Mouse (Mus musculus): Measurements from ENCODE around the gene Gm43518. TPM values are rescaled to one million over a fixed set of nuclear protein-coding genes. Genes with fewer than 3 reads are reported as not detected.

Gm43518 gene
- total and polyA plus RNA-seq, 3 experiments: 0.47 TPM; not detected in 2

GRCm38 (mm10) chr5:123897352-123897751, 29.9 kb upstream of the Gm43518 start:
- Histone ChIP-seq H3K9ac (ENCODE audit: low read depth, low read length) (no peak overlapping the region), H3K4me3 (no peak overlapping the region), H3K4me1 (ENCODE audit: control insufficient read depth, insufficient read depth, low read length) (no peaks in the 10 kb centered on the region), H3K27me3 (ENCODE audit: control insufficient read depth, insufficient read depth, low read length) (no peaks in the 10 kb centered on the region), H3K36me3 (ENCODE audit: control insufficient read depth, insufficient read depth, low read length) (no peaks in the 10 kb centered on the region), H3K27ac (no peak overlapping the region), H3K79me2 (replicated peaks; ENCODE audit: control insufficient read depth, insufficient read depth, low read length) (no peaks in the 10 kb centered on the region)
- 70% methylated on average over 13 of the region's 13 CpGs for WGBS
- TF ChIP-seq POLR2A (IDR thresholded peaks at IDR 0.05; ENCODE audit: insufficient read depth, low read depth, low read length): no peak
- no peak for TF ChIP-seq EP300 (IDR thresholded peaks at IDR 0.05; ENCODE audit: insufficient read depth, low read depth, low read length)
- no peak for TF ChIP-seq CTCF (IDR thresholded peaks at IDR 0.05)
- DNase-seq: peak in 1 of 2 experiments; percentile 17
- intact Hi-C loops (cut with DNase I): no loop called here

- no peak overlapping the region for H3K27ac ChIP-seq
- no peak for DNase-seq
- TF ChIP-seq EP300 (IDR thresholded peaks at IDR 0.05; ENCODE audit: insufficient read depth, low read depth, low read length): no peak
- no peak for TF ChIP-seq CTCF (IDR thresholded peaks at IDR 0.05)
- no peak for TF ChIP-seq POLR2A (IDR thresholded peaks at IDR 0.05; ENCODE audit: insufficient read depth, low read depth, low read length)
- H3K36me3 ChIP-seq (ENCODE audit: control insufficient read depth, insufficient read depth, low read length): no peaks in the 10 kb centered on the region
- H3K4me3 ChIP-seq: no peak overlapping the region
- H3K9ac ChIP-seq (ENCODE audit: low read depth, low read length): no peak overlapping the region
- intact Hi-C loops (cut with DNase I): no loop called here
- H3K79me2 ChIP-seq (replicated peaks; ENCODE audit: control insufficient read depth, insufficient read depth, low read length): peaks cover 3% of the 10 kb centered on the region
- H3K4me1 ChIP-seq (ENCODE audit: control insufficient read depth, insufficient read depth, low read length): peaks cover 4% of the 10 kb centered on the region
- 62% methylated on average over 11 of the region's 11 CpGs for WGBS
- H3K27me3 ChIP-seq (ENCODE audit: control insufficient read depth, insufficient read depth, low read length): no peaks in the 10 kb centered on the region
These were observed 23.1 kb upstream of the Gm43518 start for GRCm38 (mm10) chr5:123904059-123904672.

- intact Hi-C loops (cut with DNase I): loop anchor here (2.0 to 5.0 kb wide), 5 partner anchors 76 to 280 kb away; partner anchors contain the start of genes Kntc1, Rsrc2 and Zcchc8
- TF ChIP-seq EP300 (IDR thresholded peaks at IDR 0.05; ENCODE audit: insufficient read depth, low read depth, low read length) (no peak), CTCF (IDR thresholded peaks at IDR 0.05) (no peak), POLR2A (IDR thresholded peaks at IDR 0.05; ENCODE audit: insufficient read depth, low read depth, low read length) (no peak)
- no peak overlapping the region for H3K27ac ChIP-seq
- no peak overlapping the region for H3K9ac ChIP-seq (ENCODE audit: low read depth, low read length)
- peaks cover 4% of the 10 kb centered on the region for H3K4me1 ChIP-seq (ENCODE audit: control insufficient read depth, insufficient read depth, low read length)
- H3K27me3 ChIP-seq (ENCODE audit: control insufficient read depth, insufficient read depth, low read length): no peaks in the 10 kb centered on the region
- no peak for DNase-seq
- H3K36me3 ChIP-seq (ENCODE audit: control insufficient read depth, insufficient read depth, low read length): no peaks in the 10 kb centered on the region
- H3K4me3 ChIP-seq: no peak overlapping the region
- peaks cover 6% of the 10 kb centered on the region for H3K79me2 ChIP-seq (replicated peaks; ENCODE audit: control insufficient read depth, insufficient read depth, low read length)
- WGBS: 68% methylated on average over 17 of the region's 17 CpGs
These were observed 20.9 kb upstream of the Gm43518 start for GRCm38 (mm10) chr5:123906146-123906975.

- Histone ChIP-seq H3K9ac (ENCODE audit: low read depth, low read length) (peak within 1 kb of the TSS; percentile 94), H3K4me3 (peak within 1 kb of the TSS; percentile 93), H3K27ac (peak within 1 kb of the TSS; percentile 98), H3K79me2 (replicated peaks; ENCODE audit: control insufficient read depth, insufficient read depth, low read length) (peaks cover 6% of the 10 kb centered on the region), H3K27me3 (ENCODE audit: control insufficient read depth, insufficient read depth, low read length) (no peaks in the 10 kb centered on the region), H3K4me1 (ENCODE audit: control insufficient read depth, insufficient read depth, low read length) (peaks cover 4% of the 10 kb centered on the region), H3K36me3 (ENCODE audit: control insufficient read depth, insufficient read depth, low read length) (no peaks in the 10 kb centered on the region; the same call in 1 of the 2 replicates)
- WGBS: 0% methylated on average over 59 of the region's 61 CpGs
- TF ChIP-seq EP300 (IDR thresholded peaks at IDR 0.05; ENCODE audit: insufficient read depth, low read depth, low read length): 0 out of 2 replicates have a peak, but pooled peaks have one; percentile 55
- no peak; the same call in none of the 2 replicates for TF ChIP-seq CTCF (IDR thresholded peaks at IDR 0.05)
- peak; percentile 82 for TF ChIP-seq POLR2A (IDR thresholded peaks at IDR 0.05; ENCODE audit: insufficient read depth, low read depth, low read length)
- intact Hi-C loops (cut with DNase I): loop anchor here (2.0 to 5.0 kb wide), 5 partner anchors 76 to 280 kb away; partner anchors contain the start of genes Kntc1, Rsrc2 and Zcchc8
- peak; percentile 99 to 100 for DNase-seq
These were observed 20.1 kb upstream of the Gm43518 start, which contains the start of gene Denr for GRCm38 (mm10) chr5:123906976-123907630. Denr (plus strand) TSS chr5:123907175.

GRCm38 (mm10) chr5:123907631-123907977, 19.6 kb upstream of the Gm43518 start:
- Histone ChIP-seq H3K4me1 (ENCODE audit: control insufficient read depth, insufficient read depth, low read length) (peaks cover 4% of the 10 kb centered on the region), H3K36me3 (ENCODE audit: control insufficient read depth, insufficient read depth, low read length) (no peaks in the 10 kb centered on the region; the same call in 1 of the 2 replicates), H3K27me3 (ENCODE audit: control insufficient read depth, insufficient read depth, low read length) (no peaks in the 10 kb centered on the region), H3K4me3 (peak overlapping the region; percentile 93), H3K79me2 (replicated peaks; ENCODE audit: control insufficient read depth, insufficient read depth, low read length) (peaks cover 6% of the 10 kb centered on the region), H3K27ac (peak overlapping the region; percentile 98), H3K9ac (ENCODE audit: low read depth, low read length) (peak overlapping the region; percentile 94)
- WGBS: under 1% methylated on average over 10 of the region's 10 CpGs
- no peak for DNase-seq
- intact Hi-C loops (cut with DNase I): loop anchor here (2.0 to 5.0 kb wide), 5 partner anchors 77 to 281 kb away; partner anchors contain the start of genes Kntc1, Rsrc2 and Zcchc8
- no peak for TF ChIP-seq CTCF (IDR thresholded peaks at IDR 0.05)
- TF ChIP-seq POLR2A (IDR thresholded peaks at IDR 0.05; ENCODE audit: insufficient read depth, low read depth, low read length): no peak
- no peak for TF ChIP-seq EP300 (IDR thresholded peaks at IDR 0.05; ENCODE audit: insufficient read depth, low read depth, low read length)

Data from heart, adult 2 months (tissue).